Comparison of ENCODE assay signal across 16 mouse cellular contexts in genomic region chr4:111669369-111669768, GRCm38 (mm10).
"Had no signal": no experiment of that assay in that cellular context is flagged by ENCODE, and none has a peak within 500 bp of the region (broad histone marks: within the 10 kb centered on the region; RNA-seq: fewer than 3 reads in every experiment).

No protein-coding gene starts in this region.

- H3K4me3 ChIP-seq: midbrain, embryonic 10.5 days; midbrain, embryonic 12.5 days; myocyte; neural tube, embryonic 13.5 days; neural tube, embryonic 15.5 days; stomach, embryonic 15.5 days had no signal

- H3K36me3 ChIP-seq: midbrain, embryonic 10.5 days; midbrain, embryonic 12.5 days; neural tube, embryonic 13.5 days; neural tube, embryonic 15.5 days; stomach, embryonic 15.5 days had no signal

- H3K27me3 ChIP-seq: midbrain, embryonic 12.5 days; neural tube, embryonic 13.5 days; stomach, embryonic 15.5 days had no signal

- ATAC-seq: midbrain, embryonic 16.5 days had no signal

- H3K9ac ChIP-seq: lung, embryonic 14.5 days; midbrain, embryonic 12.5 days; neural tube, embryonic 13.5 days; neural tube, embryonic 15.5 days; stomach, embryonic 15.5 days had no signal

- H3K4me2 ChIP-seq: lung, embryonic 14.5 days; midbrain, embryonic 12.5 days; neural tube, embryonic 13.5 days; neural tube, embryonic 15.5 days; stomach, embryonic 15.5 days had no signal

- H3K9me3 ChIP-seq: midbrain, embryonic 10.5 days; midbrain, embryonic 12.5 days; neural tube, embryonic 13.5 days; neural tube, embryonic 15.5 days; stomach, embryonic 15.5 days had no signal

- DNase-seq: lung, adult 18-20 months; lung, embryonic 14.5 days; lung, postnatal 10 days; lung, postnatal 4 days; midbrain, embryonic 14.5 days; right cerebral cortex, postnatal 14 days; thymus, adult 2 months; thymus, postnatal 25 days; thymus, postnatal 4 days had no signal

- H3K27ac ChIP-seq: midbrain, embryonic 10.5 days; midbrain, embryonic 12.5 days; neural tube, embryonic 15.5 days had no signal
